Mouse (Mus musculus) mesoderm, embryonic 11.5 days (tissue): ENCODE results near the gene Tex30.
"Not testable (repeated sequence)": the region's sequence is repeated elsewhere in the genome, so short reads cannot be mapped to it uniquely, and the experiment has no call there.

Experiments
- DNase-seq: peaks from one replicate; pipeline ENCODE4 v3.0.0-alpha.2; 2012; ENCODE audit warnings: low read depth, low spot score

Gene Tex30

GRCm38 (mm10) chr1:44102259-44102717, at the start of gene Tex30:
Gene Tex30 (minus strand): TSS chr1:44102441.
- DNase-seq: peak; percentile 97

GRCm38 (mm10) chr1:44148706-44149105, 46.5 kb upstream of the Tex30 start:
- DNase-seq: peak; percentile 20

GRCm38 (mm10) chr1:44147563-44148381, 45.5 kb upstream of the Tex30 start, which contains the start of gene Ercc5:
Gene Ercc5 (plus strand): TSS chr1:44147744.
- DNase-seq: peak; percentile 95

GRCm38 (mm10) chr1:44142747-44143146, 40.5 kb upstream of the Tex30 start:
- DNase-seq: no peak

- no peak for DNase-seq
These were observed 38.0 kb upstream of the Tex30 start for GRCm38 (mm10) chr1:44140232-44140631.

- no peak for DNase-seq
These were observed 27.8 kb upstream of the Tex30 start for GRCm38 (mm10) chr1:44129929-44130581.

GRCm38 (mm10) chr1:44125590-44125989, 23.3 kb upstream of the Tex30 start:
- DNase-seq: no peak

- DNase-seq: no peak
These were observed 20.0 kb upstream of the Tex30 start for GRCm38 (mm10) chr1:44122256-44122655.

GRCm38 (mm10) chr1:44120074-44120406, 17.8 kb upstream of the Tex30 start:
- DNase-seq: no peak

GRCm38 (mm10) chr1:44119201-44120073, 17.2 kb upstream of the Tex30 start:
- peak; percentile 85 for DNase-seq

- peak; percentile 95 for DNase-seq
These were observed 16.2 kb upstream of the Tex30 start, which contains the start of the genes Kdelc1 and Bivm for GRCm38 (mm10) chr1:44118239-44119054. Gene Kdelc1 (minus strand): TSS chr1:44118808. Gene Bivm (plus strand): TSS chr1:44118957.

- no peak for DNase-seq
These were observed 15.3 kb upstream of the Tex30 start for GRCm38 (mm10) chr1:44117571-44117970.

- peak; percentile 20 for DNase-seq
These were observed 698 bp upstream of the Tex30 start for GRCm38 (mm10) chr1:44102939-44103338.

GRCm38 (mm10) chr1:44101448-44102225, 604 bp downstream of the Tex30 start:
- peak; percentile 44 for DNase-seq

- DNase-seq: peak; percentile 40
These were observed 37.6 kb downstream of the Tex30 start for GRCm38 (mm10) chr1:44064625-44065024.

- DNase-seq: no peak
These were observed 38.8 kb downstream of the Tex30 start for GRCm38 (mm10) chr1:44063439-44063838.

GRCm38 (mm10) chr1:44061836-44062235, 40.4 kb downstream of the Tex30 start, which contains the start of gene Gm8251:
Gene Gm8251 (minus strand): TSS chr1:44061936.
- no peak for DNase-seq

- DNase-seq: no peak
These were observed 44.4 kb downstream of the Tex30 start for GRCm38 (mm10) chr1:44057805-44058204.

GRCm38 (mm10) chr1:44046556-44046955, 55.7 kb downstream of the Tex30 start:
- no peak for DNase-seq

GRCm38 (mm10) chr1:44045689-44046088, 56.6 kb downstream of the Tex30 start:
- not testable (repeated sequence) for DNase-seq
